Mouse (Mus musculus): Measurements from ENCODE around the gene Elmod1. TPM values are rescaled to one million over a fixed set of nuclear protein-coding genes. Genes with fewer than 3 reads are reported as not detected.
A peak's percentile ranks its signal among the peaks of the same experiment; 100 is the strongest.

Elmod1 gene
- total RNA-seq, 4 experiments from 2014 or later: 205 to 236 (median 228) TPM

DNA sequence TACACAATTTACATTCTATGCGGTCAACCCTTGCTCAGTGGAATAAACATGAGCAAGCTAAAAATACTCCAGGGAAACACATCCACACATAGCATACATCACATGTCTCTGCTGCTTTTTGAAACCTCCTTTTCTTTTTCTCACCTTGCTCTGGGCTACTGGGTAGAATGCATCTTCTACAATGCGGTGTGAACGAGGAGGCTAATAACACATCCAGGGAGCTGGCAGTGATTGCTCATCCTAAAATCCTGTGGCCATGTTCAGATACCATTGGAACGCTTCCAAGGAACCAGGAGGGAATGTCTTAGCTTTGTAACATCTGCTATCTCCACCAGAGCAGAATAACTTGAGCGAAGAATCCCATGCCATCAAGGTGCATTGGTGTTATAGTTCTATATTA, 64.8 kb downstream of the Elmod1 start:
- DNase-seq (ENCODE audit: low spot score in 2 of 2): no peak

DNA sequence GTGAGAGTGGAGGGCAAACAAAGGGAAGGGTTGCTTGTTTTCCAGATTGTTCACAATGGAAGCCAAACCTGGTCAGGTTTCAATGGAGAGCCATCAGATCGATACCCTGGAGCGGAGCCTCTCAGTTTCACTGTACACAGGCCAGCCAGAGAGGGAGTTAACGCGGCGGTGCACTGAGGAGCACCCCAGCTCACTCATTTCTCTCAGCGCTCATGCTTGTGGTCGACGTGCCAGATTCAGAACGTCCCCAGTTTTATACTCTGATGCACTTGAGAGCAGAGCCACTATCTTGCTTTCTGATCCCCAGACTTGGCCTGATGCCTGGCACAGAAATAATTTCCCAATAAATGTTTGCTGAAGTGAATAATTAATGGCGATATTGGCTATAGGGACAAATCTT, 68.3 kb downstream of the Elmod1 start:
- DNase-seq (ENCODE audit: low spot score in 2 of 2): no peak

DNA sequence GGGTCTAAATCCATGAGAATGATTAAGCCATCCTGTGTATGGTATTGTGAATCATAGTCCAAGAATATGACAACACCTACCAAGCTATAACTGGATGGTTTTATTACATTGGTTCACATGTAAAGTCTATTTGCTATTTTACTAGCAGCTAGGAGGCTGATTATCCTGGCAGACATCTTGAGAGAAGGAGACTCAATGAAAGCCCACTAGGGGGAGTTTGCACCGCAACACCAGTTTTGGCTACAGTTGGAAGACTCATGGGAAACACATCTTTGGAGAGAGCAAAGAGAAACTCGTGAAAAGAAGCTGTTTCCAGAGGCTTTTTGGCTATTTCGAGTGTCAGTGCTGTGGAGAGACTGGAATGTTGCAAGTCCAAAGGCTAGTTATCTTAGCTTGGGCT, 69.7 kb downstream of the Elmod1 start:
- DNase-seq (ENCODE audit: low spot score in 2 of 2): no peak

DNA sequence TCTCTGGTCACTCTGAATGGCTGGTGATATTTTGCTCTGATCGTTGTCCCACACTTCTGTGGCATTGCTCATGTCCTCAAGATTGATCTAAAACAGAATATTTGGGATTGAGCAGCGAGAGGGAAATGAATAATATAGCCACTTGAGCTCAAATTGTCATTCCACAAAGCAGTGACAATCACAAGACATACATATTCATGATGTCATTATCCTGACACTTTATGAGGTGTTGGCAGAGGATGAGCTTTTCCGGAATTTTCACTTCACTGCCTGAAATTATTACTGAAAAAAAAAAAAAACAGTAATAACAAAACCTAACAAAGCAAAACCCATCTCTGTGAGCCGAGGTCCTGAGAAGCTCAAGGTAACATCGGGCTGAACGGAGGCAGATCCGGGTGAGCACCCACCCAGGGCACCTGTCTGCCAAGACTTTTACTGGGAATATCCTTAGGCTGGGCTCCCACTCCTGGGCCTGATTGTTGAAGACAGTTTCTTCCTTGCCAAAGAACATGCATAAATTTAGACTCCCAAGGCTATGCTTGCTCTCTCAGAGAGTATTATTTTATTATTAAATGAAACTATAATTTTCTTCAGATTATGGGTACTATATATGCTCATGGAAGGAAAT, 71.8 kb downstream of the Elmod1 start:
- no peak for DNase-seq (ENCODE audit: low spot score in 2 of 2)

DNA sequence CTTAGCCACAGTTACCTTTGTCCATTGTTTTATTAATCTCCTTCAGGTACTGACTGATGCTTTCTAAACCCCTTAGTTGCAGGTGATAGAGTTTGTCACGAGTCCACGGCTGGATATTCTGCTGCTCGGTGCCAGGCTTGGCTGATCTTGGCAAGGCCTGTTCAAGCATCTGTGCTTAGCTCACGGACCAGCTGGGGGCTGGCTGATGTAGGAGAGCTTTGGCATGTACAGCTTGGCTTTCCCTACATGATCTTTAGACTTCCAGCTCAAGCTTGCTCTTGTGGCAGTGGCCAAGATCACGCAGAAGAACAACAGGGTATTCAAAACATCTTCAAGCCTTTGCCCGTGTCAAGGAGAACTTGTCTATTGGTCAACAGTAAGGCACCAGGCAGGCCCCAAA, 75.3 kb downstream of the Elmod1 start:
- DNase-seq (ENCODE audit: low spot score in 2 of 2): peak; percentile 47 to 63

DNA sequence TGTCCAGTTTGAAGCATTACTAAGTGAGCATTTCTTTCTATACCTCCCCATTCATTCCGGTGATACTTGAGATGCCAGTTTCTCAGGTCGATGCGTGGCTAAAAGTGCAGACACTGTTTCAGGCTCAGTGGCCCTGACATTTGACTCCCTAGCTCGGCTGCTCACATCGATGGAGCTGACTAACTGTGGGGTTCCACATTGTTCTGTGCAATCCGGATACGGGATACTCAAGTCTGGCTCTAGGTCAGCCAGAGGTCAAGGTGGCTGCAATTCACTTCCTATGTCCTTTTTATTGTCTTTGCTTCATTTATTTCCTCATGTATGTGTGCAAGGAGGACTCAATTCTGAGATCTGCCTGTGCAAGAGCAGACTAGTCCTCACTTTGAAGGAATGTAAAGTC, 79.3 kb downstream of the Elmod1 start:
- no peak for DNase-seq (ENCODE audit: low spot score in 2 of 2)

DNA sequence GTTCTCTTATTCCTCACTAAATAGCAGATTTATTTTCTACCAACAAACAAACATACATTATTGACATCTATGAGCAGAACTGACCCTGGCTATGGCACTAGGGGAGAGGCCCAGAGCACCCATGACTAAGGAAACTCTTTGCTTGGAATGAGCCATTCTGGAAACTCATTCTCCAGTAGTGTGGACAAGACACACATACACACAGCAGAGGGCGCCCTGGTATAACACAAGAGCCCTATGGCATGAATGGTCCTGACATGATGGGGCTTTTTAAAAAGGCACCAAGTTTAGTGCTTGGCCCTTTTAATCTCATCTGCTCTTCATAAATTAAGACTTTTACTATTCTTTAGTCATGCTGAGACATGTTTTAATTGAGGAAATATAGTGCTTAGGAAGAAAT, 85.0 kb downstream of the Elmod1 start:
- DNase-seq (ENCODE audit: low spot score in 2 of 2): peak in 1 of 2 experiments; percentile 68

DNA sequence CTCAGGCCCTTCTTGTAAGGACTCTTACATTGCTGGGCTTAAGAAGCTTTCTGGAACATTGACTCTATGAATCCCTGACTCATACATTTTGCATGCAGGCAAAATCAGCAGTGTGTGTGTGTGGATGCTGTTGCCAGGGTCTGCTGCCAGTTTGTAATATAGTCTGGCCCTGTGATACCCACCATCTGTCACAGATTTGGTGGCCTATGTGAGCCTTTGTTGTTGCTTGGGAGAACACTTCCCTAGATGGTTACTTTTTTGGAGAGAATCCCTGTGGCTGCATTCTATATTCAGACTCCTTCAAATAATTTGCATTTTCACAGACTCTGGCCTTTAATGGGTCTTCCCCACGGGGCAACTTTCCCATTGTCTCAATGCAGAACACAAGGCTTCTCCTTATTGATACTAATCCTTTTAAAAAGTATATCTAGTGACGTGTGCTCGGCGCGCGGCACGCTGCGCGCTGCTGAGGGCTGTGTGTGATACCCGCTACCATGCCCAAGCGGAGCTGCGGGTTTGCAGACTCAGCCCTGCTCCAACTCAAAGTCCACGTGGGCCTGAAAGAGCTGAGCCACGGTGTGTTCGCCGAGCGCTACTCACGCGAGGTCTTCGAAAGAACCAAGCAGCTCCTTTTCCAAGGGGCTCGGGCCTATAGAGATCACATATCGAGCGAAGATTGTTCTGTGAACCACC, 91.4 kb downstream of the Elmod1 start:
- no peak for DNase-seq (ENCODE audit: low spot score in 2 of 2)

DNA sequence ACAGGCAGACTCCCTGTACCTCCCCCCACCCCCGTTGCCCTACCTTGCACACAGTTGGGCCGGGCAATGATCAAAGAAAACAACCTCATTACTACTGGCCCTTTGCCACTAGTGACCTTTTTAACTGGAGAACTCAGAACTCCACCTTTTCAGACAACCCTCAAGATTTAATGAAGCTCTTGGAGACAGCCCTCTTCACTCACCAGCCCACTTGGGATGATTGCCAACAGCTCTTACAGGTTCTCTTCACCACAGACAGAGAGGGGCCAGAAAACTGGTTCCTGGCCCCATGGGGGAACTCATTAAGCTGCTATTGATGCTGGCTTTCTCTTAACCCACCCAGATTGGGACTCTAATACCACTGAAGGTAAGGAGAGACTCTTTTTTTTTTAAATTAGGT, 97.7 kb downstream of the Elmod1 start:
- DNase-seq (ENCODE audit: low spot score in 2 of 2): no peak

DNA sequence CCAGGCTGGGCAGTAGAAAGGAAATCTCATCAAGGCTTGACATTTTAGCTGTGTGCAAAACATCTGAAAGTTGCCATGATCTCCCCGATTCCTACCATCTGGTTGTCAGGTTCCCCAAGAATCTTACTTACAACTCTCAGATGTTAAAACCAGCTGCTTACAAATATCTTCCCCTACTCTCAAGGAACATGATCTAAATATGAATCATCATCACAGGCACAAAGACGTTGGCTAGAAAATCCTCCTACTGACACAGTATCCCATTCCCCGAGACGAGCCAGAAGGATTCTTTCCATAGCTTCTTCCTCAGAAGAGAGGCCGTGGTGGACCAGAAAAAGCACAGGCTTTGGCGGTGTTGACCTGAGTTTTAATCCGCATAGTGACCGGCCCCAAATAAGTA, 101.9 kb downstream of the Elmod1 start:
- no peak for DNase-seq (ENCODE audit: low spot score in 2 of 2)

Other genes with a start within 250 kb of the Elmod1 start
- gene Slc35f2, start 203.8 kb downstream of the Elmod1 start, total RNA-seq (2022): 1 to 10 TPM; 3.9 to 4.4 (median 4.1) TPM
- under 1 TPM in 2 of 4 experiments, not detected in 2; 0.29 to 0.83 TPM for gene Sln, start 125.1 kb downstream of the Elmod1 start, total RNA-seq (2022)
- gene Tnfaip8l3, start 93.1 kb upstream of the Elmod1 start, total RNA-seq (2022): 10 to 100 TPM; 23.4 to 34.7 (median 26.4) TPM